Mouse (Mus musculus) testis, adult 2 months (tissue): ENCODE data around the gene Scube1.

Source experiments
- CTCF ChIP-seq: fragments of 200-500 bp; IDR thresholded peaks from 2 replicates; pipeline ENCODE4 v1.5.1; 2012; ENCODE audit warnings: low read depth, mild to moderate bottlenecking, inconsistent platforms, low read length, moderate library complexity; ENCODE audit not compliant: control insufficient read depth, insufficient read depth, insufficient replicate concordance
- POLR2A ChIP-seq: fragments of 200-500 bp; IDR thresholded peaks from 2 replicates; pipeline ENCODE4 v1.6.1; 2012; ENCODE audit warnings: low read depth, mild to moderate bottlenecking, inconsistent platforms, low read length, moderate library complexity; ENCODE audit not compliant: control insufficient read depth

GRCm38 (mm10) chr15:83683051-83683561 lies 41.7 kb downstream of the Scube1 start:
- TF ChIP-seq POLR2A (no peak), CTCF (no peak)
